Mouse (Mus musculus) embryonic facial prominence, embryonic 11.5 days (tissue): ENCODE results near the gene Tpra1. TPM values are rescaled to one million over a fixed set of nuclear protein-coding genes. Genes with fewer than 3 reads are reported as not detected.

Experiments
- ATAC-seq: fragments of 200-750 bp; cut with Nextera tagmentation; replicated peaks from 2 replicates; pipeline ENCODE4 v1.8.0; 2017; ENCODE audit warnings: low read depth; ENCODE audit not compliant: insufficient number of reproducible peaks, low FRiP score, low TSS enrichment
- DNase-seq: peaks from one replicate; pipeline ENCODE4 v3.0.0-alpha.2; 2015; ENCODE audit warnings: low spot score
- H3K27ac ChIP-seq: fragments of 300-500 bp; sonication (generic); replicated peaks from 2 replicates; pipeline ENCODE4 v1.5.1; 2014; ENCODE audit warnings: mild to moderate bottlenecking, low read depth, low read length, control low read depth
- H3K27me3 ChIP-seq: fragments of 300-500 bp; sonication (generic); 2 replicates; pipeline ENCODE4 v1.6.1; 2014; ENCODE audit warnings: mild to moderate bottlenecking, low read length, moderate library complexity, mixed read lengths; ENCODE audit not compliant: control insufficient read depth, insufficient read depth
- H3K36me3 ChIP-seq: fragments of 300-500 bp; sonication (generic); replicated peaks from 2 replicates; pipeline ENCODE4 v1.6.1; 2014; ENCODE audit warnings: low read depth, mild to moderate bottlenecking, low read length, moderate library complexity, mixed read lengths; ENCODE audit not compliant: control insufficient read depth, insufficient read depth
- H3K4me1 ChIP-seq: fragments of 300-500 bp; sonication (generic); 2 replicates; pipeline ENCODE4 v1.6.1; 2014; ENCODE audit warnings: low read length, mixed read lengths; ENCODE audit not compliant: control insufficient read depth, insufficient read depth
- H3K4me2 ChIP-seq: fragments of 300-500 bp; sonication (generic); 2 replicates; pipeline ENCODE4 v1.6.1; 2014; ENCODE audit warnings: low read depth, mild to moderate bottlenecking, control low read depth, low read length, moderate library complexity
- H3K4me3 ChIP-seq: fragments of 300-500 bp; sonication (generic); 2 replicates; pipeline ENCODE4 v1.5.1; 2014; ENCODE audit warnings: low read depth, low read length, control low read depth
- H3K9ac ChIP-seq: fragments of 300-500 bp; sonication (generic); replicated peaks from 2 replicates; pipeline ENCODE4 v1.6.1; 2014; ENCODE audit warnings: mild to moderate bottlenecking, control low read depth, low read length
- H3K9me3 ChIP-seq: fragments of 300-500 bp; sonication (generic); replicated peaks from 2 replicates; pipeline ENCODE4 v1.6.1; 2016; ENCODE audit warnings: mild to moderate bottlenecking, low read length, inconsistent platforms, mixed read lengths; ENCODE audit not compliant: control insufficient read depth
- WGBS: fragments of 180-500 bp; shearing (Covaris S2); extraction: QIAGEN DNeasy Blood & Tissue Kit; methylation state at CpG from one replicate; pipeline ENCODE4 v1.1.7; 2014; 5-methylcytosine and 5-hydroxymethylcytosine counted together
- polyA plus RNA-seq: library from polyadenylated mRNA; unstranded; fragments of >200 nt; fragmentation: Nextera tagmentation; extraction: Ambion mirVana; gene quantifications from 2 replicates; pipeline ENCODE4 v1.2.1, GENCODE M21; 2014

The Tpra1 gene
- polyA plus RNA-seq, 1 experiment from 2014 or later, result 41.0 TPM

DNA sequence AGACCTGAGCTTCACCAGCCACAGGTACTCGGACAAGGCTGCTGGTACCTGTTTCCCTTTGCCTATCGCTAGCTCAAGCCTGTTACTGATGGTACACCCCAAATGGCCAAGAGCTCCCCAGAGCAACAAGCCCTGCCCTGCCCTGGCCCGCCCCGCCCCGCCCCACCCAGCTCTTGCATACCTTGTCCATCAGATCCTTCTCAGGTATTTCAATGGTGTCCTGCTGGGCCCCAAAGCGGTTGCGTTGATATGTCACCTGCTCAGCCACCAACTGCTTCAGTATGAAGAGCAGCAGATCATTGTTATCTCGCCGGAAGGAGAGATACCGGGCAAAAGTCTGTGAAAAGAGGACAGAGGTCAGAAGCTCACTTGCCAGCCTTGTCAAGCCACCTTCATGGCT lies 17.9 kb upstream of the Tpra1 start:
- Histone ChIP-seq H3K9me3 (no peaks in the 10 kb centered on the region), H3K4me3 (no peak overlapping the region), H3K36me3 (peaks cover 29% of the 10 kb centered on the region), H3K27ac (no peak overlapping the region), H3K4me1 (no peaks in the 10 kb centered on the region), H3K4me2 (no peak overlapping the region), H3K27me3 (no peaks in the 10 kb centered on the region), H3K9ac (no peak overlapping the region)
- ATAC-seq (no peak), DNase-seq (no peak)
- WGBS, result 95% methylated on average over 10 of the region's 10 CpGs

DNA sequence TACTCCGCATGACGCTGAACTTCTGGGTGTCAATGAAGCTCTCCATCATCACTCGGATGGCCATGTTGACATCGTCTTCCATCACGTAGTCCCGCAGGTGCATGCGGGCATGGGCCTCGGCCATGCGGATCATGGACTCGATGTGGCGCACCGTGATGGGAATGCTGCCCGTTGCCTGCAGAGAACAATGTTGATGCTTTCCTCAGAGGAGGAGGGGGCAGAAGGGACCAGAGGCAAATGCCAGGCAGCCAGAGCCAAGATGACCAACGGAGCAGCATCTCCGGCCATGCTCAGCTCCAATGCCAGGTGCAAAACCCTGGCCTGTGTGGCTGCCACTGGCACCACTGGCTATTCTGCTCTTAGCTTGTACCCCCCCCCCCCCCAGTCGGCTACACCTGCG lies 17.4 kb upstream of the Tpra1 start:
- Histone ChIP-seq H3K27me3 (no peaks in the 10 kb centered on the region), H3K9me3 (no peaks in the 10 kb centered on the region), H3K4me3 (no peak overlapping the region), H3K4me1 (no peaks in the 10 kb centered on the region), H3K9ac (no peak overlapping the region), H3K4me2 (no peak overlapping the region), H3K27ac (no peak overlapping the region), H3K36me3 (peaks cover 29% of the 10 kb centered on the region)
- ATAC-seq, result no peak
- no peak for DNase-seq
- WGBS, result 92% methylated on average over 17 of the region's 17 CpGs

DNA sequence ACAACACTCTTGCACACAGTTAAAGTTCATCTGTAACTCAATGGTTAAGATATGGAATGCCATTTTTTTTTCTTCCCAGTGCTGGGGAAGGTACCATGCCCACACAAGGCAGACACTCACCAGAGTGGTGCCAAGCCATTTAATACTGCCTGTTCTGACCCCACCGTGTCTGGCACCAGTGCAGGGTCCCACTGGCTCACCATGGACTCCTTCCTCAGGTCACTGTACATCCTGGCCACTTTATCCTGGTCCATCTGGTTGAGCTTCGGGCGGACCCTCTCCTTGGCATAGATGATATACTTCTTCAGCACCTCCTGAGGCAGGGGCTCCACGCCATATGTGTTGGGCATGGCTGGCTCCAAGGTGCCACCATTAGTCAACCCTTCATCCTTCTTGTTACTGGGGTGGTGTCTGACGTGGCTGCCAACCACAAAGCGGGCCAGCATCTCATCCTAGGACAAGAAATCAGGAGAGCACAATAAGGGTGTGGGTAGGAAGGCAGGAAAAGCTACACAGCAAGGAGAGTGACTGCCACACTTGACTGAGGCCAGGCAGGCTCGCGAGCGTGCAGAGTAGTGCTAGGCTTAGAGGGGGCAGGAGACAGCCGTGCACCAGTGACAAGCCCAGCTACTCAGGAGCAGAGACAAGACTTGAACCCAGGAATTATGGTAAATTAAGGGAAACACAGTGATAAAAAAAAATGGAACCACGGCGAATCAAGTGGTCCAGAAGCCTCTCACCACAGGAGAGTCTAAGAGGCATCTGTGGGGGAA lies 16.2 kb upstream of the Tpra1 start:
- DNase-seq, result no peak
- Histone ChIP-seq H3K4me2 (no peak overlapping the region), H3K27ac (no peak overlapping the region), H3K27me3 (no peaks in the 10 kb centered on the region), H3K4me3 (no peak overlapping the region), H3K36me3 (peaks cover 34% of the 10 kb centered on the region), H3K9me3 (no peaks in the 10 kb centered on the region), H3K4me1 (no peaks in the 10 kb centered on the region), H3K9ac (no peak overlapping the region)
- no peak for ATAC-seq
- 94% methylated on average over 12 of the region's 12 CpGs for WGBS

DNA sequence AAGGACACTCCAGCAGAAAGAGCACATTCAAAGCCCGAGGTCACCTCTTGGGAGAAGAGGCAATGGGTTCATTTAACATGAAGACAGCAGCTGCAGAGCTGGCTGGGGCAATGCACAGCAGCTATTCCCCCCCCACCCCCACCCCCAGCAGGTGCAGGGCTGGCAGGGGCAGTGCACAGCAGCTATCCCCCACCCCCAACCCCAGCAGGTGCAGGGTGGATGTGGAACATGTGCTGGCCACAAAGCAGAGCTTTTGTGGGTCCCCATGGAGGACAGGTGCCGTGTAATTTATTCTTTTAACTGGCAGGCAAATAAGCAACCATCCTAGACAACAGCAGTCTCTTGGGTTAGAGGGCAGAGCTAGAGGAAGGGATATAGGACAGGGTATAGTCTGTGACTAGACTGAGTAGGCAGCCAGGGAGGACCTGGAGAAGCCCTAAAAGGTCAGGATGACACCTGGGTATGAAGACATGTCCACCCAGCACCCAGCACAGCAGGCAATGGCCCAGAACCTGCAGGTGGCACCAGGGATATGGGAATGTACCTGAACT lies 15.6 kb upstream of the Tpra1 start:
- ATAC-seq (peak; percentile 35), DNase-seq (no peak)
- Histone ChIP-seq H3K4me1 (no peaks in the 10 kb centered on the region), H3K9me3 (no peaks in the 10 kb centered on the region), H3K4me2 (no peak overlapping the region), H3K27ac (no peak overlapping the region), H3K9ac (no peak overlapping the region), H3K36me3 (peaks cover 35% of the 10 kb centered on the region), H3K27me3 (no peaks in the 10 kb centered on the region), H3K4me3 (no peak overlapping the region)
- WGBS, result 86% methylated on average over 2 of the region's 2 CpGs

DNA sequence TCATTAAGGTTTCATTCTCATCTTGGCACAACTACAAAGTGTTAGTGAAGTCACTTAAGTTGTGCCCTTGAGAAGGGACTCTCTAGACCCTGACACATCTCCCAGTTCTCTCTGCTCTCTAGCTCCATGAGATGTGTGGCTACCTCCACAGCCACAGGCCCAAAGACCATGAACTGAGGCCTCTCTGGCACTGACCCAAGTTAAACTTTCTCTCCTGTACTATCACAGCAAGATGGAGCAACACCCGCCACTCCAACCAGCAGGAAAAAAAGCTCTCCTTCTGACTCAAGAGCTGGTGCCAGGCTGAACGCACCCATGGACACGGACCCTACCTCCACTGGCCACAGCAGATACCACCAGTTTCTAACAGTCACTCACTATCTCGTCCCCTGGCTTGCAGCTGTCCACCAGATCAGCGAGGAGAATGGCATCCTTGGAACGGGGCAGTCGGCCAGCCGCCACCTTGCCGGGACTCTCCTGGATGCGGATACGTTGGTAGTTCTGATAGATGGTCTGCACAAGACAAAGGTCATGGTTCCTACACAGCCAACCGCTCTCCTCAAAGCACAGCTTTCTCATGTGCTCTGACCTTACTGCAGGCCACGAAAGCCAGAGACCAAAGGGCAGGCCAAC lies 12.5 kb upstream of the Tpra1 start:
- DNase-seq, result no peak
- peaks cover 33% of the 10 kb centered on the region for H3K36me3 ChIP-seq
- no peaks in the 10 kb centered on the region for H3K9me3 ChIP-seq
- WGBS, result 91% methylated on average over 13 of the region's 13 CpGs
- no peak overlapping the region for H3K9ac ChIP-seq
- ATAC-seq, result no peak
- H3K27ac ChIP-seq, result no peak overlapping the region
- no peaks in the 10 kb centered on the region for H3K27me3 ChIP-seq
- H3K4me3 ChIP-seq, result no peak overlapping the region
- H3K4me2 ChIP-seq, result no peak overlapping the region
- no peaks in the 10 kb centered on the region for H3K4me1 ChIP-seq

DNA sequence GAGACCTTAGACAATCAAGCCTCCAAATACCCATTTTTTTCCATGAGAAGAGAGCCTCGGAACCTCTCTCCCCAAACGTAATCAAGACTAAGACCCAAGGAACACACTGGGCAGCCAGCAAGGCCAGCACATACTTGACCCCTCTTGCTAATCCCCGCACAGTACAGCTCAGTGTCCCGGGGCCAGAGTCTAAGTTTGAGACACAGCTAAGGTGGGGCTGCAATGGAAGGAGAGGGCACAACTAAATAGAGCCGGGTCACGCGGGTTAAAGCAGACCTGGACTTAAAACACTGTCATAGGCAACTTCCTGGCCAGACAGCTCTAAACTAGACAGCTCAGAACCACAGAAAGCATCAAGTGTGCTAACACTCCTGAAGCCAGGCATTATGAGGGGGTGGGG lies 11.2 kb upstream of the Tpra1 start:
- ATAC-seq (no peak), DNase-seq (no peak)
- no peaks in the 10 kb centered on the region for H3K4me1 ChIP-seq
- WGBS, result 87% methylated on average over 7 of the region's 7 CpGs
- peaks cover 29% of the 10 kb centered on the region for H3K36me3 ChIP-seq
- H3K27ac ChIP-seq, result no peak overlapping the region
- no peak overlapping the region for H3K4me3 ChIP-seq
- H3K27me3 ChIP-seq, result no peaks in the 10 kb centered on the region
- H3K9ac ChIP-seq, result no peak overlapping the region
- no peak overlapping the region for H3K4me2 ChIP-seq
- no peaks in the 10 kb centered on the region for H3K9me3 ChIP-seq

DNA sequence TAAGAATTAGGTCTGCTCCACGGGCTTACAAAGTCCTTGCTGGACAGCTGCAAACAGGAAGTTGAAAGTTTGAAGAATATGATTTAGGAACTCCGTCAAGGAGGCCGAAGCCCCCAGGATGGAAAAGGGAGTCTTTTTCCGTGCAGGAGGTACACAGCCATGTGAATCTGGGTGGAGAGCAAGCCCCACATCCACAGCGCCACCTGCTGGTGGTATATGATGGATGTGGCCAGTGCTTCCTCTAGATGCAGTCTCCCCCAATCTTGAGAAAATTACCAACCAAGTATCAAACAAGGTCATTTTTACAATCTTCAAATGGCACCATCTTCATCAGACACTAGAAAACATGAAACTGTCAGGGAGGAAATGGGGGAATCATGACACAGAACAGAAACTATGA lies 8.5 kb upstream of the Tpra1 start:
- Histone ChIP-seq H3K27me3 (no peaks in the 10 kb centered on the region), H3K36me3 (peaks cover 16% of the 10 kb centered on the region), H3K4me1 (no peaks in the 10 kb centered on the region), H3K9ac (no peak overlapping the region), H3K27ac (no peak overlapping the region), H3K4me2 (no peak overlapping the region), H3K9me3 (no peaks in the 10 kb centered on the region), H3K4me3 (no peak overlapping the region)
- DNase-seq (peak; percentile 70), ATAC-seq (no peak)
- 70% methylated on average over 5 of the region's 5 CpGs for WGBS

DNA sequence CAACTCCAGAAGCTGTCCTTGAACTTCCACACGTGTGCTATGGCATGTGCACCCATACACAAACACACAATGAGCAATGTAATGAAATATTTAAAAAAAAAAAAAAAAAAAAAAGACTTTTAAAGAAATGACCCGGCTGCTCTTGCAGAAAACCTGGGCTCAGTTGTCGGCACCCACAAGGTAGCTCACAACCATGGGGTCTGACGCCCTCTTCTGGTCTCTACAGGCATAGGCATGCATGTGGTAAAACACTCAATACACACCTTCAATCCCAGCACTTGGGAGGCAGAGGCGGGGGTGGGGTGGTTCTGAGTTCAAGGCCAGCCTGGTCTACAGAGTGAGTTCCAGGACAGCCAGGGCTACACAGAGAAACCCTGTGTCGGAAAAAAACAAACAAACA lies 6.1 kb upstream of the Tpra1 start:
- peaks cover 9% of the 10 kb centered on the region for H3K36me3 ChIP-seq
- H3K4me3 ChIP-seq, result no peak overlapping the region
- no peak for ATAC-seq
- WGBS, result 87% methylated on average over 6 of the region's 6 CpGs
- H3K27me3 ChIP-seq, result no peaks in the 10 kb centered on the region
- no peak overlapping the region for H3K27ac ChIP-seq
- H3K9me3 ChIP-seq, result no peaks in the 10 kb centered on the region
- H3K4me2 ChIP-seq, result no peak overlapping the region
- H3K4me1 ChIP-seq, result no peaks in the 10 kb centered on the region
- no peak for DNase-seq
- no peak overlapping the region for H3K9ac ChIP-seq
